Mouse (Mus musculus) splenic B cell, adult 2 months (primary cell): Measurements from ENCODE around the gene Cd99l2.
A peak's percentile ranks its signal among the peaks of the same experiment; 100 is the strongest.

Experiments used
- DNase-seq: peaks from one replicate; pipeline ENCODE4 v3.0.0-alpha.2; 2011; ENCODE audit warnings: low read depth, low spot score
- H3K27me3 ChIP-seq: 2 replicates; pipeline ENCODE4 v1.6.1; 2012; ENCODE audit warnings: mild to moderate bottlenecking, low read length, moderate library complexity, mixed read lengths; ENCODE audit not compliant: control insufficient read depth, poor library complexity, insufficient read depth, severe bottlenecking
- H3K36me3 ChIP-seq: 2 replicates; pipeline ENCODE4 v1.6.1; 2012; ENCODE audit warnings: mild to moderate bottlenecking, low read length, moderate library complexity, mixed read lengths; ENCODE audit not compliant: control insufficient read depth, poor library complexity, insufficient read depth, severe bottlenecking

Gene Cd99l2

GRCm38 (mm10) chrX:71434448-71434847, 58.2 kb downstream of the Cd99l2 start:
- no peaks in the 10 kb centered on the region for H3K27me3 ChIP-seq
- no peak for DNase-seq

GRCm38 (mm10) chrX:71430900-71431299, 61.7 kb downstream of the Cd99l2 start:
- no peak for DNase-seq
- no peaks in the 10 kb centered on the region for H3K36me3 ChIP-seq
- no peaks in the 10 kb centered on the region for H3K27me3 ChIP-seq

More at GRCm38 (mm10) chrX:71434448-71434847, 58.2 kb downstream of the Cd99l2 start:
- no peaks in the 10 kb centered on the region for H3K36me3 ChIP-seq

GRCm38 (mm10) chrX:71427491-71427890, 65.2 kb downstream of the Cd99l2 start:
- Histone ChIP-seq H3K36me3 (no peaks in the 10 kb centered on the region), H3K27me3 (no peaks in the 10 kb centered on the region)
- DNase-seq: no peak

GRCm38 (mm10) chrX:71425746-71426519, 66.7 kb downstream of the Cd99l2 start:
- H3K36me3 ChIP-seq: no peaks in the 10 kb centered on the region
- no peaks in the 10 kb centered on the region for H3K27me3 ChIP-seq
- peak; percentile 70 for DNase-seq

- Histone ChIP-seq H3K36me3 (no peaks in the 10 kb centered on the region), H3K27me3 (no peaks in the 10 kb centered on the region)
- peak; percentile 26 for DNase-seq
Measured at GRCm38 (mm10) chrX:71424852-71425251, 67.8 kb downstream of the Cd99l2 start.

GRCm38 (mm10) chrX:71413616-71414015, 79.0 kb downstream of the Cd99l2 start:
- H3K36me3 ChIP-seq: no peaks in the 10 kb centered on the region
- DNase-seq: no peak
- H3K27me3 ChIP-seq: no peaks in the 10 kb centered on the region

GRCm38 (mm10) chrX:71412776-71413175, 79.9 kb downstream of the Cd99l2 start:
- no peak for DNase-seq
- H3K27me3 ChIP-seq: no peaks in the 10 kb centered on the region
- H3K36me3 ChIP-seq: no peaks in the 10 kb centered on the region

GRCm38 (mm10) chrX:71408386-71408785, 84.3 kb downstream of the Cd99l2 start:
- H3K27me3 ChIP-seq: no peaks in the 10 kb centered on the region
- no peaks in the 10 kb centered on the region for H3K36me3 ChIP-seq
- DNase-seq: no peak

- Histone ChIP-seq H3K27me3 (no peaks in the 10 kb centered on the region), H3K36me3 (no peaks in the 10 kb centered on the region)
- no peak for DNase-seq
Measured at GRCm38 (mm10) chrX:71406290-71406689, 86.4 kb downstream of the Cd99l2 start.

- H3K36me3 ChIP-seq: no peaks in the 10 kb centered on the region
- no peaks in the 10 kb centered on the region for H3K27me3 ChIP-seq
- peak; percentile 33 for DNase-seq
Measured at GRCm38 (mm10) chrX:71396326-71396725, 96.3 kb downstream of the Cd99l2 start.

GRCm38 (mm10) chrX:71381571-71381970, 111.1 kb downstream of the Cd99l2 start:
- Histone ChIP-seq H3K27me3 (no peaks in the 10 kb centered on the region), H3K36me3 (no peaks in the 10 kb centered on the region)
- peak; percentile 63 for DNase-seq

GRCm38 (mm10) chrX:71378435-71378834, 114.2 kb downstream of the Cd99l2 start:
- peak; percentile 37 for DNase-seq
- no peaks in the 10 kb centered on the region for H3K27me3 ChIP-seq
- no peaks in the 10 kb centered on the region for H3K36me3 ChIP-seq

GRCm38 (mm10) chrX:71376781-71377180, 115.9 kb downstream of the Cd99l2 start:
- Histone ChIP-seq H3K36me3 (no peaks in the 10 kb centered on the region), H3K27me3 (no peaks in the 10 kb centered on the region)
- no peak for DNase-seq
